Mouse (Mus musculus) left cerebral cortex, postnatal 14 days (tissue): ENCODE measurements around the gene Pnpla8. TPM values are rescaled to one million over a fixed set of nuclear protein-coding genes. Genes with fewer than 3 reads are reported as not detected.
A peak's percentile ranks its signal among the peaks of the same experiment; 100 is the strongest.

Experiments
- DNase-seq, 2 experiments: peaks; one replicate each; pipeline ENCODE4 v3.0.0; 2021 to 2022; ENCODE audit warnings: low spot score in 2 of 2, mixed read lengths in 1 of 2
- intact Hi-C: fragments of 180-260 bp; cut with DNase I; formaldehyde crosslinking; loops from one replicate; pipeline ENCODE4 v1.15.1; 2025
- microRNA-seq, 2 experiments: library from miRNA; unstranded; fragments of <30 nt; microRNA quantifications; one replicate each; pipeline ENCODE4 v1.2.0; 2022
- total RNA-seq, 2 experiments: library from RNA; stranded (reverse); gene quantifications; 2 replicates each; pipeline ENCODE4 v1.2.3; 2021

Pnpla8 gene
- total RNA-seq, 2 experiments from 2014 or later: 117 to 126 TPM

- DNase-seq: peak in 1 of 2 experiments; percentile 34
- intact Hi-C loops: loop anchor here (5.0 to 10.0 kb wide), 2 partner anchors 52 to 105 kb away; no protein-coding TSS in a partner anchor
Measured at GRCm38 (mm10) chr12:44330216-44330719, 109.1 kb downstream of the Pnpla8 start.

GRCm38 (mm10) chr12:44337136-44337640 lies 116.0 kb downstream of the Pnpla8 start:
- intact Hi-C loops: loop anchor here (10.0 kb wide), 1 partner anchor 98 kb away; no protein-coding TSS in a partner anchor
- no peak for DNase-seq

- DNase-seq: no peak
- intact Hi-C loops: loop anchor here (10.0 kb wide), 1 partner anchor 97 kb away; no protein-coding TSS in a partner anchor
Measured at GRCm38 (mm10) chr12:44338195-44338622, 117.0 kb downstream of the Pnpla8 start.

GRCm38 (mm10) chr12:44344075-44344474 lies 122.9 kb downstream of the Pnpla8 start:
- intact Hi-C loops: no loop called here
- no peak for DNase-seq

GRCm38 (mm10) chr12:44345251-44345650 lies 124.1 kb downstream of the Pnpla8 start:
- DNase-seq: no peak
- intact Hi-C loops: no loop called here

GRCm38 (mm10) chr12:44346143-44346542 lies 125.0 kb downstream of the Pnpla8 start:
- intact Hi-C loops: no loop called here

GRCm38 (mm10) chr12:44355116-44355515 lies 133.9 kb downstream of the Pnpla8 start:
- intact Hi-C loops: no loop called here
- no peak for DNase-seq

More at GRCm38 (mm10) chr12:44346143-44346542, 125.0 kb downstream of the Pnpla8 start:
- DNase-seq: no peak

- DNase-seq: no peak
- intact Hi-C loops: no loop called here
Measured at GRCm38 (mm10) chr12:44357460-44357859, 136.3 kb downstream of the Pnpla8 start.

GRCm38 (mm10) chr12:44357881-44358280 lies 136.7 kb downstream of the Pnpla8 start:
- DNase-seq: no peak

GRCm38 (mm10) chr12:44371076-44371710 lies 150.0 kb downstream of the Pnpla8 start:
- peak in 1 of 2 experiments; percentile 37 for DNase-seq
- intact Hi-C loops: no loop called here

More at GRCm38 (mm10) chr12:44357881-44358280, 136.7 kb downstream of the Pnpla8 start:
- intact Hi-C loops: no loop called here

Small RNAs within 50 kb of the gene (microRNA-seq; reads per million reads assigned to microRNA genes)
- 0 to 1.3 reads per million in 2 experiments for gene Mir5627

Other genes with a start within 250 kb of the Pnpla8 start
- gene Dnajb9, start 11.0 kb upstream of the Pnpla8 start, total RNA-seq: 10 to 100 TPM; 33.1 to 36.9 TPM
- 100 to 1,000 TPM; 515 to 519 TPM for gene Nrcam, start 107.5 kb downstream of the Pnpla8 start, total RNA-seq